Comparison of ENCODE assay signal across 8 mouse cellular contexts in genomic region chr15:101191459-101192259, GRCm38 (mm10). TPM values are rescaled to one million over a fixed set of nuclear protein-coding genes. Genes with fewer than 3 reads are reported as not detected.
A peak's percentile ranks its signal among the peaks of the same experiment; 100 is the strongest.
DNase-seq lines count a peak whose midpoint lies in the region; ATAC-seq lines count a peak whose summit lies in the region.

No protein-coding gene starts in this region.

- H3K4me1 ChIP-seq in intestine, embryonic 16.5 days (ENCODE audit: control insufficient read depth, insufficient read depth, low read length), result peaks cover 62% of the 10 kb centered on the region

- 36% methylated on average over 13 of the region's 13 CpGs for WGBS in intestine, embryonic 16.5 days

- DNase-seq in kidney, postnatal 14 days, result peak; percentile 29
- DNase-seq in kidney, postnatal 25 days, result no peak
- DNase-seq in adrenal gland, postnatal 25 days, result peak; percentile 60
- peak; percentile 54 for DNase-seq in gastrocnemius, postnatal 14 days
- DNase-seq in left cerebral cortex, adult 11 months (ENCODE audit: low spot score), result no peak
- no peak for DNase-seq in layer of hippocampus, adult 18-20 months (ENCODE audit: low spot score in 2 of 2)

- no peak overlapping the region for H3K4me2 ChIP-seq in intestine, embryonic 16.5 days (ENCODE audit: low read depth, low read length)

- ATAC-seq in intestine, embryonic 16.5 days, result no peak
- peak; percentile 63 for ATAC-seq in megakaryocyte-erythroid progenitor cell, adult 5-6 weeks (replicated peaks; ENCODE audit: low FRiP score, low TSS enrichment, poor library complexity, severe bottlenecking)

- intact Hi-C loops in gastrocnemius, postnatal 14 days (cut with DNase I; ENCODE audit: low total_unique reads), result no loop called here

- H3K9ac ChIP-seq in intestine, embryonic 16.5 days (ENCODE audit: low read depth, low read length), result peak overlapping the region; percentile 26; the same call in 1 of the 2 replicates

- H3K4me3 ChIP-seq in intestine, embryonic 16.5 days (ENCODE audit: low read length), result no peak overlapping the region

- peak overlapping the region; percentile 31; the same call in 1 of the 2 replicates for H3K27ac ChIP-seq in intestine, embryonic 16.5 days (ENCODE audit: low read length)

- peaks cover 20% of the 10 kb centered on the region for H3K36me3 ChIP-seq in intestine, embryonic 16.5 days (ENCODE audit: control insufficient read depth, insufficient read depth, low read length)

- no peaks in the 10 kb centered on the region for H3K27me3 ChIP-seq in intestine, embryonic 16.5 days (replicated peaks; ENCODE audit: control insufficient read depth, insufficient read depth, low read length)

- no peaks in the 10 kb centered on the region for H3K9me3 ChIP-seq in intestine, embryonic 16.5 days (ENCODE audit: control insufficient read depth, low read length)

RNA-seq across cellular contexts. Expression of gene Acvr1b, which starts 17.8 kb away (rescaled TPM):
- total RNA-seq in adrenal gland, postnatal 25 days (2021), result 9.0 and 11.2 TPM in 2 replicates
- total RNA-seq in gastrocnemius, postnatal 14 days (2021), result 10 to 100 TPM; 21.8 to 29.9 TPM
- polyA plus RNA-seq in intestine, embryonic 16.5 days (2015; fragmentation: Nextera tagmentation; extraction: Ambion mirVana), result 10.4 and 11.0 TPM in 2 replicates
- 1.4 and 2.8 TPM in 2 replicates for total RNA-seq in megakaryocyte-erythroid progenitor cell, adult 5-6 weeks (2014; fragmentation: Nextera tagmentation)
- total RNA-seq in megakaryocyte-erythroid progenitor cell, adult 5-6 weeks (2017), result 1.0 and 2.7 TPM in 2 replicates
- total RNA-seq in layer of hippocampus, adult 18-20 months (2021), result 10 to 100 TPM; 88.8 to 90.3 TPM

RNA-seq across cellular contexts. Expression of gene Grasp, which starts 32.3 kb away (rescaled TPM):
- total RNA-seq in adrenal gland, postnatal 25 days (2021), result 9.8 and 16.3 TPM in 2 replicates
- 1 to 10 TPM; 8.3 to 9.4 TPM for total RNA-seq in gastrocnemius, postnatal 14 days (2021)
- 2.3 and 2.8 TPM in 2 replicates for polyA plus RNA-seq in intestine, embryonic 16.5 days (2015; fragmentation: Nextera tagmentation; extraction: Ambion mirVana)
- total RNA-seq in megakaryocyte-erythroid progenitor cell, adult 5-6 weeks (2014; fragmentation: Nextera tagmentation), result 0.17 TPM in 1 of 2 replicates, not detected in the other
- total RNA-seq in megakaryocyte-erythroid progenitor cell, adult 5-6 weeks (2017), result 0.27 TPM in 1 of 2 replicates, not detected in the other
- 10 to 100 TPM; 75.9 to 86.7 TPM for total RNA-seq in layer of hippocampus, adult 18-20 months (2021)

Comparison
In these comparisons a context has a peak if more than half of its experiments do, and no peak if none do; other contexts are left out.
1. DNase-seq: peak in kidney, postnatal 14 days (single experiment), adrenal gland, postnatal 25 days (single experiment) and gastrocnemius, postnatal 14 days (single experiment); none in kidney, postnatal 25 days (0 of 2), left cerebral cortex, adult 11 months (single experiment) and layer of hippocampus, adult 18-20 months (0 of 2).